Mouse (Mus musculus): ENCODE results near the gene Mid1. TPM values are rescaled to one million over a fixed set of nuclear protein-coding genes. Genes with fewer than 3 reads are reported as not detected.
A peak's percentile ranks its signal among the peaks of the same experiment; 100 is the strongest.
"Not testable (repeated sequence)": the region's sequence is repeated elsewhere in the genome, so short reads cannot be mapped to it uniquely, and the experiment has no call there.

Gene Mid1
- polyA plus RNA-seq, 1 experiment from 2014 or later, result 12.8 TPM

GRCm38 (mm10) chrX:170008179-170008467 is 323.1 kb downstream of the Mid1 start:
- H3K4me1 ChIP-seq (replicated peaks); ATAC-seq: not testable (repeated sequence)

GRCm38 (mm10) chrX:170008584-170008983 is 323.6 kb downstream of the Mid1 start:
- Histone ChIP-seq H3K4me2 (replicated peaks) (0 out of 2 replicates have a peak overlapping the region, but pooled peaks have one; percentile 1), H3K9me3 (peaks cover 50% of the 10 kb centered on the region), H3K36me3 (peaks cover 19% of the 10 kb centered on the region), H3K27ac (peak overlapping the region; percentile 14; the same call in 1 of the 2 replicates)
- not testable (repeated sequence) for H3K27me3 ChIP-seq; H3K4me1 ChIP-seq (replicated peaks); H3K4me3 ChIP-seq (replicated peaks); H3K9ac ChIP-seq (replicated peaks); ATAC-seq
- 35% methylated on average over 3 of the region's 3 CpGs for WGBS

More at GRCm38 (mm10) chrX:170008179-170008467, 323.1 kb downstream of the Mid1 start:
- not testable (repeated sequence) for H3K4me2 ChIP-seq (replicated peaks); H3K27me3 ChIP-seq; H3K9ac ChIP-seq (replicated peaks); H3K4me3 ChIP-seq (replicated peaks)
- H3K9me3 ChIP-seq, result peaks cover 50% of the 10 kb centered on the region
- peak overlapping the region; percentile 3; the same call in 1 of the 2 replicates for H3K27ac ChIP-seq
- peaks cover 19% of the 10 kb centered on the region for H3K36me3 ChIP-seq

GRCm38 (mm10) chrX:170009016-170009750 is 324.2 kb downstream of the Mid1 start, which contains the start of gene Gm21887:
TSS of gene Gm21887 (plus strand) at chrX:170009659.
- Histone ChIP-seq H3K9me3 (peaks cover 46% of the 10 kb centered on the region), H3K27ac (peak within 1 kb of the TSS; percentile 70), H3K4me2 (replicated peaks) (peak within 1 kb of the TSS; percentile 26; the same call in 1 of the 2 replicates), H3K36me3 (peaks cover 19% of the 10 kb centered on the region), H3K4me3 (replicated peaks) (peak within 1 kb of the TSS; percentile 46), H3K9ac (replicated peaks) (peak within 1 kb of the TSS; percentile 63)
- ATAC-seq, result peak; percentile 91
- H3K4me1 ChIP-seq (replicated peaks); H3K27me3 ChIP-seq: not testable (repeated sequence)
- WGBS, result 68% methylated on average over 118 of the region's 118 CpGs

GRCm38 (mm10) chrX:170009801-170010221 is 324.8 kb downstream of the Mid1 start:
- peak overlapping the region; percentile 70 for H3K27ac ChIP-seq
- H3K9ac ChIP-seq (replicated peaks), result peak overlapping the region; percentile 63
- H3K4me3 ChIP-seq (replicated peaks), result peak overlapping the region; percentile 46
- H3K27me3 ChIP-seq; H3K4me1 ChIP-seq (replicated peaks); H3K4me2 ChIP-seq (replicated peaks): not testable (repeated sequence)
- H3K9me3 ChIP-seq, result peaks cover 43% of the 10 kb centered on the region
- peak; percentile 97 for ATAC-seq
- 58% methylated on average over 25 of the region's 25 CpGs for WGBS
- H3K36me3 ChIP-seq, result peaks cover 19% of the 10 kb centered on the region

GRCm38 (mm10) chrX:170010581-170011528 is 325.9 kb downstream of the Mid1 start:
- H3K27me3 ChIP-seq; H3K4me1 ChIP-seq (replicated peaks); H3K9ac ChIP-seq (replicated peaks): not testable (repeated sequence)
- peaks cover 41% of the 10 kb centered on the region for H3K9me3 ChIP-seq
- peaks cover 19% of the 10 kb centered on the region for H3K36me3 ChIP-seq
- peak overlapping the region; percentile 26; the same call in 1 of the 2 replicates for H3K4me2 ChIP-seq (replicated peaks)
- 0 out of 2 replicates have a peak overlapping the region, but pooled peaks have one; percentile 10 for H3K27ac ChIP-seq
- ATAC-seq, result peak; percentile 51
- peak overlapping the region; percentile 12; the same call in 1 of the 2 replicates for H3K4me3 ChIP-seq (replicated peaks)
- 83% methylated on average over 97 of the region's 97 CpGs for WGBS

- H3K27me3 ChIP-seq; ATAC-seq; H3K4me3 ChIP-seq (replicated peaks); H3K9ac ChIP-seq (replicated peaks); H3K4me1 ChIP-seq (replicated peaks); H3K4me2 ChIP-seq (replicated peaks); H3K27ac ChIP-seq: not testable (repeated sequence)
- H3K36me3 ChIP-seq, result peaks cover 19% of the 10 kb centered on the region
- WGBS, result 85% methylated on average over 7 of the region's 10 CpGs
- H3K9me3 ChIP-seq, result peaks cover 41% of the 10 kb centered on the region
These were observed 326.5 kb downstream of the Mid1 start for GRCm38 (mm10) chrX:170011529-170011879.

GRCm38 (mm10) chrX:170013421-170013820 is 328.4 kb downstream of the Mid1 start:
- Histone ChIP-seq H3K36me3 (peaks cover 20% of the 10 kb centered on the region), H3K9me3 (peaks cover 31% of the 10 kb centered on the region)
- H3K4me2 ChIP-seq (replicated peaks); H3K4me1 ChIP-seq (replicated peaks); H3K4me3 ChIP-seq (replicated peaks); H3K9ac ChIP-seq (replicated peaks); H3K27me3 ChIP-seq; H3K27ac ChIP-seq; ATAC-seq: not testable (repeated sequence)
- WGBS, result 97% methylated on average over 5 of the region's 13 CpGs

- H3K27ac ChIP-seq; H3K4me1 ChIP-seq (replicated peaks); H3K4me3 ChIP-seq (replicated peaks); H3K4me2 ChIP-seq (replicated peaks); H3K9ac ChIP-seq (replicated peaks); ATAC-seq; H3K27me3 ChIP-seq: not testable (repeated sequence)
- peaks cover 32% of the 10 kb centered on the region for H3K9me3 ChIP-seq
- WGBS, result 79% methylated on average over 8 of the region's 13 CpGs
- H3K36me3 ChIP-seq, result peaks cover 27% of the 10 kb centered on the region
These were observed 329.0 kb downstream of the Mid1 start for GRCm38 (mm10) chrX:170014038-170014437.

GRCm38 (mm10) chrX:170015883-170016282 is 330.9 kb downstream of the Mid1 start:
- not testable (repeated sequence) for H3K27ac ChIP-seq; H3K9ac ChIP-seq (replicated peaks); H3K4me3 ChIP-seq (replicated peaks); H3K27me3 ChIP-seq; H3K4me1 ChIP-seq (replicated peaks); H3K4me2 ChIP-seq (replicated peaks); ATAC-seq
- Histone ChIP-seq H3K36me3 (peaks cover 31% of the 10 kb centered on the region), H3K9me3 (peaks cover 34% of the 10 kb centered on the region)
- WGBS, result 93% methylated on average over 10 of the region's 12 CpGs

GRCm38 (mm10) chrX:170017333-170018245 is 332.6 kb downstream of the Mid1 start:
- peak overlapping the region; percentile 0; the same call in 1 of the 2 replicates for H3K27ac ChIP-seq

GRCm38 (mm10) chrX:170018571-170019218 is 333.7 kb downstream of the Mid1 start:
- Histone ChIP-seq H3K36me3 (peaks cover 29% of the 10 kb centered on the region), H3K9me3 (peaks cover 37% of the 10 kb centered on the region)
- not testable (repeated sequence) for H3K27me3 ChIP-seq; H3K27ac ChIP-seq; H3K4me3 ChIP-seq (replicated peaks); H3K4me2 ChIP-seq (replicated peaks); H3K9ac ChIP-seq (replicated peaks); H3K4me1 ChIP-seq (replicated peaks)
- WGBS, result 86% methylated on average over 66 of the region's 66 CpGs
- peak; percentile 89 for ATAC-seq

More at GRCm38 (mm10) chrX:170017333-170018245, 332.6 kb downstream of the Mid1 start:
- H3K4me3 ChIP-seq (replicated peaks); H3K27me3 ChIP-seq; H3K9ac ChIP-seq (replicated peaks); H3K4me2 ChIP-seq (replicated peaks); H3K4me1 ChIP-seq (replicated peaks): not testable (repeated sequence)
- Histone ChIP-seq H3K36me3 (peaks cover 29% of the 10 kb centered on the region), H3K9me3 (peaks cover 37% of the 10 kb centered on the region)
- WGBS, result 56% methylated on average over 27 of the region's 27 CpGs
- peak; percentile 87 for ATAC-seq
